Mouse (Mus musculus) neural tube, embryonic 12.5 days (tissue): Measurements from ENCODE around the gene Cradd. TPM values are rescaled to one million over a fixed set of nuclear protein-coding genes. Genes with fewer than 3 reads are reported as not detected.

Source experiments
- ATAC-seq: fragments of 200-750 bp; cut with Nextera tagmentation; 2 replicates; pipeline ENCODE4 v1.8.0; 2017; ENCODE audit warnings: low read depth, mild to moderate bottlenecking, moderate TSS enrichment, moderate library complexity; ENCODE audit not compliant: low FRiP score
- H3K27ac ChIP-seq: fragments of 300-500 bp; sonication (generic); 2 replicates; pipeline ENCODE4 v1.5.1; 2016
- H3K27me3 ChIP-seq: fragments of 300-500 bp; sonication (generic); replicated peaks from 2 replicates; pipeline ENCODE4 v1.6.1; 2016; ENCODE audit warnings: mild to moderate bottlenecking
- H3K36me3 ChIP-seq: fragments of 300-500 bp; sonication (generic); 2 replicates; pipeline ENCODE4 v1.6.1; 2016; ENCODE audit warnings: mild to moderate bottlenecking
- H3K4me1 ChIP-seq: fragments of 300-500 bp; sonication (generic); 2 replicates; pipeline ENCODE4 v1.6.1; 2016
- H3K4me2 ChIP-seq: fragments of 300-500 bp; sonication (generic); replicated peaks from 2 replicates; pipeline ENCODE4 v1.6.1; 2016; ENCODE audit warnings: mild to moderate bottlenecking
- H3K4me3 ChIP-seq: fragments of 300-500 bp; sonication (generic); 2 replicates; pipeline ENCODE4 v1.5.1; 2016
- H3K9ac ChIP-seq: fragments of 300-500 bp; sonication (generic); 2 replicates; pipeline ENCODE4 v1.6.1; 2016; ENCODE audit warnings: mild to moderate bottlenecking
- H3K9me3 ChIP-seq: fragments of 300-500 bp; sonication (generic); 2 replicates; pipeline ENCODE4 v1.6.1; 2016; ENCODE audit warnings: mild to moderate bottlenecking
- WGBS: fragments of 180-500 bp; shearing (Covaris S2); methylation state at CpG from one replicate; pipeline ENCODE4 v1.1.7; 2016; 5-methylcytosine and 5-hydroxymethylcytosine counted together
- polyA plus RNA-seq: library from polyadenylated mRNA; unstranded; fragments of >200 nt; fragmentation: Nextera tagmentation; extraction: Ambion mirVana; gene quantifications from 2 replicates; pipeline ENCODE4 v1.2.1, GENCODE M21; 2016

Gene Cradd
- polyA plus RNA-seq, 1 experiment from 2014 or later, result 14.4 TPM

- no peak overlapping the region for H3K27ac ChIP-seq
- H3K9me3 ChIP-seq, result no peaks in the 10 kb centered on the region
- H3K4me3 ChIP-seq, result no peak overlapping the region
- ATAC-seq, result no peak
- H3K27me3 ChIP-seq, result no peaks in the 10 kb centered on the region
- no peak overlapping the region for H3K4me2 ChIP-seq
- no peak overlapping the region for H3K9ac ChIP-seq
- H3K36me3 ChIP-seq, result no peaks in the 10 kb centered on the region
- H3K4me1 ChIP-seq, result no peaks in the 10 kb centered on the region
- 73% methylated on average over 4 of the region's 4 CpGs for WGBS
These were observed 141.5 kb downstream of the Cradd start for GRCm38 (mm10) chr10:95182405-95182804.

GRCm38 (mm10) chr10:95181553-95181952 is 142.4 kb downstream of the Cradd start:
- 63% methylated on average over 10 of the region's 10 CpGs for WGBS
- 0 out of 2 replicates have a peak, but pooled peaks have one; percentile 53 for ATAC-seq

DNA sequence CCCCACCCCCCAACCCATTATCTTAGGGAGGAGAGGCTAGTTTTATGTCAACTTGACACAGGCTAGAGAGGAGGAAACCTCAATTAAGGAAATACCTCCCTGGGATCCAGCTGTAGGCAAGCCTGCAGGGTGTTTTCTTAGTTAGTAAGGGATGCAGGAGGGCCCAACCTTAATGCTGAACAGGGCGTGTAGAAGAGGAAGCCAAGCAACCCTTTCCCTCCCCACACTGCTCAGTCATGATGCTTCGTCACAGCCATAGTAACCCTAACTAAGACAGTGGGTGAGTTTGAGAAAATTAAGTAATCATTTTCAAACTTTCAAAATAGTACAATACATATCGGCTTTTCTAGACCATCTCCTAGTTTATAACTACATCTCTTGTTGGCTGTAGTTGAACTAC is 143.0 kb downstream of the Cradd start:
- H3K9ac ChIP-seq, result no peak overlapping the region
- H3K4me2 ChIP-seq, result no peak overlapping the region
- H3K36me3 ChIP-seq, result no peaks in the 10 kb centered on the region
- H3K4me1 ChIP-seq, result no peaks in the 10 kb centered on the region
- H3K27ac ChIP-seq, result no peak overlapping the region
- no peaks in the 10 kb centered on the region for H3K9me3 ChIP-seq
- H3K27me3 ChIP-seq, result no peaks in the 10 kb centered on the region
- ATAC-seq, result no peak
- 89% methylated on average over 3 of the region's 3 CpGs for WGBS
- H3K4me3 ChIP-seq, result no peak overlapping the region

More at GRCm38 (mm10) chr10:95181553-95181952, 142.4 kb downstream of the Cradd start:
- Histone ChIP-seq H3K9me3 (no peaks in the 10 kb centered on the region), H3K9ac (no peak overlapping the region), H3K27me3 (no peaks in the 10 kb centered on the region), H3K27ac (no peak overlapping the region), H3K36me3 (no peaks in the 10 kb centered on the region), H3K4me3 (no peak overlapping the region), H3K4me1 (no peaks in the 10 kb centered on the region), H3K4me2 (no peak overlapping the region)

- Histone ChIP-seq H3K4me3 (no peak overlapping the region), H3K4me2 (no peak overlapping the region), H3K9me3 (no peaks in the 10 kb centered on the region), H3K36me3 (no peaks in the 10 kb centered on the region), H3K4me1 (peaks cover 6% of the 10 kb centered on the region), H3K27me3 (no peaks in the 10 kb centered on the region), H3K9ac (no peak overlapping the region), H3K27ac (no peak overlapping the region)
- no peak for ATAC-seq
- WGBS, result 90% methylated on average over 8 of the region's 8 CpGs
These were observed 143.8 kb downstream of the Cradd start for GRCm38 (mm10) chr10:95180177-95180576.

GRCm38 (mm10) chr10:95178785-95179184 is 145.1 kb downstream of the Cradd start:
- peaks cover 6% of the 10 kb centered on the region for H3K4me1 ChIP-seq
- WGBS, result 85% methylated on average over 4 of the region's 4 CpGs
- H3K9ac ChIP-seq, result no peak overlapping the region
- H3K27me3 ChIP-seq, result no peaks in the 10 kb centered on the region
- H3K4me2 ChIP-seq, result no peak overlapping the region
- ATAC-seq, result no peak
- H3K27ac ChIP-seq, result no peak overlapping the region
- H3K36me3 ChIP-seq, result no peaks in the 10 kb centered on the region
- no peaks in the 10 kb centered on the region for H3K9me3 ChIP-seq
- no peak overlapping the region for H3K4me3 ChIP-seq

GRCm38 (mm10) chr10:95175423-95176120 is 148.4 kb downstream of the Cradd start:
- Histone ChIP-seq H3K9ac (no peak overlapping the region), H3K36me3 (no peaks in the 10 kb centered on the region), H3K27ac (no peak overlapping the region), H3K9me3 (no peaks in the 10 kb centered on the region), H3K4me3 (no peak overlapping the region), H3K4me1 (peaks cover 6% of the 10 kb centered on the region), H3K27me3 (no peaks in the 10 kb centered on the region), H3K4me2 (no peak overlapping the region)
- 49% methylated on average over 25 of the region's 26 CpGs for WGBS
- ATAC-seq, result no peak

- Histone ChIP-seq H3K27ac (no peak overlapping the region), H3K36me3 (no peaks in the 10 kb centered on the region), H3K9me3 (no peaks in the 10 kb centered on the region), H3K4me3 (no peak overlapping the region), H3K27me3 (no peaks in the 10 kb centered on the region), H3K9ac (no peak overlapping the region), H3K4me2 (no peak overlapping the region), H3K4me1 (peaks cover 6% of the 10 kb centered on the region)
- no peak for ATAC-seq
- 60% methylated on average over 6 of the region's 6 CpGs for WGBS
These were observed 149.7 kb downstream of the Cradd start for GRCm38 (mm10) chr10:95174260-95174659.

DNA sequence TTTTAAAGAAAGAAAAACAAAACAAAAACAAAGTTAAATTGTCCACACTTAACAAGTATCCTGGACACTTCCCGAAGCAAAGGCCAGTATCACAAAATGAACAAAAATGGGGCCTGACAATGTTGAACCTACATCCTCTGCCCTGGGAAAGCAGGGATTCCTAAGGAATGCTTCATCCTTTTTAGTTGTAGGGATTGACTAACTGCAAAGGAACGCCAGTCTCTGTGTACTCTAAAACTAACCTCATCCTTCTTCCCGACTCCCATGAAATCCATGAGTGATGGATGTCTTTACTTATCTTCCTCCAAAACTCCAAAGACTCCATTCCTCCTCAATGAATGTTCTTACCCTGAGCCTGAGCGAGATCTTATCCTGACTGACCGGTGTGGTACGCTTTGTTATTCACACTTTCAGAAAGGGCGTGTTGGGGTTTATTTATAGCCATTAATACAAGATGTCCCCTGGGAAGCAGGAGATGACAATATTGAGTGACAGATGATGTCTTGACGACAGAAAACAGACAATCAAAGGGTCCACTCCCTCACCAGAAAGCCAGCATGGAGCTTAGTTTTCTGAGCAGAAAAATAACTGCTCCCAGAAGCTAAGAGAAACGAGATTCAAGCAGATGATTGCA is 153.1 kb downstream of the Cradd start:
- H3K4me2 ChIP-seq, result no peak overlapping the region
- H3K4me1 ChIP-seq, result peaks cover 6% of the 10 kb centered on the region
- no peaks in the 10 kb centered on the region for H3K36me3 ChIP-seq
- no peak overlapping the region for H3K4me3 ChIP-seq
- 75% methylated on average over 9 of the region's 9 CpGs for WGBS
- no peak for ATAC-seq
- no peak overlapping the region for H3K27ac ChIP-seq
- no peaks in the 10 kb centered on the region for H3K9me3 ChIP-seq
- H3K27me3 ChIP-seq, result no peaks in the 10 kb centered on the region
- no peak overlapping the region for H3K9ac ChIP-seq

- Histone ChIP-seq H3K4me2 (no peak overlapping the region), H3K9me3 (no peaks in the 10 kb centered on the region), H3K9ac (no peak overlapping the region), H3K27me3 (no peaks in the 10 kb centered on the region), H3K36me3 (no peaks in the 10 kb centered on the region), H3K27ac (no peak overlapping the region), H3K4me1 (0 out of 2 replicates have a peak, but pooled peaks cover 6% of the 10 kb centered on the region), H3K4me3 (no peak overlapping the region)
- WGBS, result 85% methylated on average over 2 of the region's 2 CpGs
- no peak for ATAC-seq
These were observed 159.0 kb downstream of the Cradd start for GRCm38 (mm10) chr10:95164949-95165348.

- Histone ChIP-seq H3K9me3 (no peaks in the 10 kb centered on the region), H3K4me2 (no peak overlapping the region), H3K36me3 (no peaks in the 10 kb centered on the region), H3K27ac (no peak overlapping the region), H3K4me3 (no peak overlapping the region), H3K9ac (no peak overlapping the region), H3K4me1 (0 out of 2 replicates have a peak, but pooled peaks cover 6% of the 10 kb centered on the region), H3K27me3 (no peaks in the 10 kb centered on the region)
- no peak for ATAC-seq
- WGBS, result 69% methylated on average over 8 of the region's 8 CpGs
These were observed 161.1 kb downstream of the Cradd start for GRCm38 (mm10) chr10:95162691-95163374.

- Histone ChIP-seq H3K27ac (no peak overlapping the region), H3K36me3 (no peaks in the 10 kb centered on the region), H3K4me3 (no peak overlapping the region), H3K9me3 (no peaks in the 10 kb centered on the region), H3K27me3 (no peaks in the 10 kb centered on the region), H3K9ac (no peak overlapping the region), H3K4me1 (0 out of 2 replicates have a peak, but pooled peaks cover 6% of the 10 kb centered on the region), H3K4me2 (no peak overlapping the region)
- ATAC-seq, result no peak
- 88% methylated on average over 9 of the region's 9 CpGs for WGBS
These were observed 164.2 kb downstream of the Cradd start for GRCm38 (mm10) chr10:95159675-95160256.

DNA sequence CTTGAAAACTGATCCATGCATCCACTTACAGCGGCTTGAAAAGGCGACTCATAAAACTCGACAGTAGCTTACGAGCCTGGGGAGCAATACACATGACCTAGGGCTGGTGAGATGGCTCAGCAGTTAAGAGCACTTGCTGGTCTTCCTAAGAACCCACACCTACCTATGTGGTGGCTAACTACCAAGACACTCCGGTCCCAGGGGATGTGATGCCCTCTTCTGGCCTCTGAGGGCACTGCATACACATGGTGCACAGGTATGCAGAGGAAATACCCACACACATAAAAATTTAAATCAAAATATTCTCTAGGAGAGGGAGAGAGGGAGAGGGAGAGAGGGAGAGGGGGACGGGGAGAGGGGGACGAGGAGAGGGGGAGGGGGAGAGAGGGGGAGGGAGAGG is 167.5 kb downstream of the Cradd start:
- 90% methylated on average over 5 of the region's 7 CpGs for WGBS
- H3K9ac ChIP-seq, result no peak overlapping the region
- H3K9me3 ChIP-seq, result no peaks in the 10 kb centered on the region
- H3K4me1 ChIP-seq, result no peaks in the 10 kb centered on the region
- ATAC-seq, result no peak
- H3K4me3 ChIP-seq, result no peak overlapping the region
- H3K4me2 ChIP-seq, result no peak overlapping the region
- H3K27ac ChIP-seq, result no peak overlapping the region
- no peaks in the 10 kb centered on the region for H3K27me3 ChIP-seq
- H3K36me3 ChIP-seq, result no peaks in the 10 kb centered on the region
